Mouse (Mus musculus) neural tube, embryonic 11.5 days (tissue): ENCODE results near the gene Zfp958. TPM values are rescaled to one million over a fixed set of nuclear protein-coding genes. Genes with fewer than 3 reads are reported as not detected.

Experiments
- ATAC-seq: fragments of 200-750 bp; cut with Nextera tagmentation; 2 replicates; pipeline ENCODE4 v1.8.0; 2017; ENCODE audit warnings: moderate number of reproducible peaks, mild to moderate bottlenecking, moderate TSS enrichment, moderate library complexity; ENCODE audit not compliant: insufficient read depth, low FRiP score, low TSS enrichment
- DNase-seq: peaks from one replicate; pipeline ENCODE4 v3.0.0-alpha.2; 2015; ENCODE audit warnings: low spot score
- H3K27ac ChIP-seq: fragments of 300-500 bp; sonication (generic); 2 replicates; pipeline ENCODE4 v1.5.1; 2014; ENCODE audit warnings: low read depth, mild to moderate bottlenecking, low read length
- H3K27me3 ChIP-seq: fragments of 300-500 bp; sonication (generic); 2 replicates; pipeline ENCODE4 v1.6.1; 2014; ENCODE audit warnings: mild to moderate bottlenecking, low read length, mixed read lengths; ENCODE audit not compliant: control insufficient read depth, insufficient read depth
- H3K36me3 ChIP-seq: fragments of 300-500 bp; sonication (generic); 2 replicates; pipeline ENCODE4 v1.6.1; 2014; ENCODE audit warnings: mild to moderate bottlenecking, low read length, moderate library complexity, mixed read lengths; ENCODE audit not compliant: control insufficient read depth, insufficient read depth
- H3K4me1 ChIP-seq: fragments of 300-500 bp; sonication (generic); 2 replicates; pipeline ENCODE4 v1.6.1; 2014; ENCODE audit warnings: low read length, mixed read lengths; ENCODE audit not compliant: control insufficient read depth, insufficient read depth
- H3K4me2 ChIP-seq: fragments of 300-500 bp; sonication (generic); 2 replicates; pipeline ENCODE4 v1.6.1; 2014; ENCODE audit warnings: low read depth, mild to moderate bottlenecking, moderate library complexity
- H3K4me3 ChIP-seq: fragments of 300-500 bp; sonication (generic); 2 replicates; pipeline ENCODE4 v1.5.1; 2014; ENCODE audit warnings: low read depth, low read length
- H3K9ac ChIP-seq: fragments of 300-500 bp; sonication (generic); 2 replicates; pipeline ENCODE4 v1.6.1; 2014; ENCODE audit warnings: mild to moderate bottlenecking, low read length
- H3K9me3 ChIP-seq: fragments of 300-500 bp; sonication (generic); 2 replicates; pipeline ENCODE4 v1.6.1; 2016; ENCODE audit warnings: low read length; ENCODE audit not compliant: control insufficient read depth
- WGBS: fragments of 180-500 bp; shearing (Covaris S2); extraction: QIAGEN DNeasy Blood & Tissue Kit; methylation state at CpG from one replicate; pipeline ENCODE4 v1.1.7; 2014; 5-methylcytosine and 5-hydroxymethylcytosine counted together
- polyA plus RNA-seq: library from polyadenylated mRNA; unstranded; fragments of >200 nt; fragmentation: Nextera tagmentation; extraction: Ambion mirVana; gene quantifications from 2 replicates; pipeline ENCODE4 v1.2.1, GENCODE M21; 2014

The Zfp958 gene
- polyA plus RNA-seq, 1 experiment from 2014 or later, result 18.9 TPM

DNA sequence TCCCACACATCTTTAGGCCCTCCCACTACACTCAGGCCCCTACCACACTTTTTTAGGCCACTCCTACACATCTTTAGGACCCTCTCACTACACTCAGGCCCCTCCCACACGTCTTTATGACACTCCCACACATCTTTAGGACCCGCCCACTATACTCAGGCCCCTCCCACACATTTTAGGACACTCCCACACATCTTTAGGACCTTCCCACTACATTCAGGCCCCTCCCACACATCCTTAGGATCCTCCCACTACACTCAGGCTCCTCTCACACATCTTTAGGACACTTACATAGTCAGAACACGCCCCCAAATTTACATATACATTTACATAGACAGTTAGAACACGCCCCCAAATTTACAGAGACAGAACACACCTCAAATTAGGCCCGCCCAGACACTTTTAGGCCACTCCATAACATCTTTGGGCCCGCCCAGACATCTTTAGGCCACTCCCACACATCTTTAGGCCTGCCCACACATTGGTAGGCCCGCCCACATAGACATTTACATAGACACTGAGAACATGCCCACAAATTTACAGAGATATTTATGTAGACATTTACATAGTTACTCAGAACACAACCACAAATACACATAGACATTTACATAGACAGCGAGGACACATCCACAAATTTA is 66.1 kb downstream of the Zfp958 start:
- 80% methylated on average over 8 of the region's 8 CpGs for WGBS
- peak overlapping the region; percentile 52 for H3K4me2 ChIP-seq

DNA sequence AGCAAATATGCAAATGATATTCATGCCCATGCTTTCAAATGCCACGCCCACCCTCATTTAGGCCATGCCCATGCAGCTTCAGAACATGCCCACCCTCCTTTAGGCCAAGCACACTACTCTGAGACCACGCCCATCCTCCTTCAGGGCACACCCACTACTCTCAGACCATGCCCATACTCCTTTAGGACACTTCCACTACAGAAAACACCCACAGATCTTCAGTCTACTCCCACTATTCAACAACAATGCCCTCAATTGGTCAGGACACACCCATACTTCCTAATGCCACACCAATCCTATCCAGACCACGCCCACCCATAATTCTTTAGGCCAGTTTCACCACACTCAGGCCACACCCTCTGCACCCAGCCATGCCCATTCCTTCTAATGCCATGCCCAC is 66.8 kb downstream of the Zfp958 start:
- no peak for DNase-seq
- no peaks in the 10 kb centered on the region for H3K27me3 ChIP-seq
- no peak overlapping the region for H3K9ac ChIP-seq
- 93% methylated on average over 3 of the region's 3 CpGs for WGBS
- H3K4me3 ChIP-seq, result no peak overlapping the region
- H3K4me1 ChIP-seq, result no peaks in the 10 kb centered on the region
- no peak for ATAC-seq
- no peaks in the 10 kb centered on the region for H3K36me3 ChIP-seq
- no peak overlapping the region for H3K4me2 ChIP-seq
- H3K27ac ChIP-seq, result no peak overlapping the region
- no peaks in the 10 kb centered on the region for H3K9me3 ChIP-seq

More for the DNA sequence above, 66.1 kb downstream of the Zfp958 start:
- Histone ChIP-seq H3K36me3 (no peaks in the 10 kb centered on the region), H3K9me3 (no peaks in the 10 kb centered on the region), H3K27me3 (no peaks in the 10 kb centered on the region), H3K9ac (peak overlapping the region; percentile 79; the same call in 1 of the 2 replicates), H3K27ac (no peak overlapping the region), H3K4me3 (peak overlapping the region; percentile 49), H3K4me1 (no peaks in the 10 kb centered on the region)
- DNase-seq (peak; percentile 11), ATAC-seq (no peak; the same call in 1 of the 2 replicates)

Other genes with a start within 250 kb of the Zfp958 start
- gene Cers4, start 120.1 kb upstream of the Zfp958 start, polyA plus RNA-seq, result 14.1 and 15.4 TPM in 2 replicates
- 75.6 and 77.4 TPM in 2 replicates for gene Shcbp1, start 166.4 kb downstream of the Zfp958 start, polyA plus RNA-seq